Mouse (Mus musculus) lung, embryonic 16.5 days (tissue): ENCODE measurements around the gene Nek9. TPM values are rescaled to one million over a fixed set of nuclear protein-coding genes. Genes with fewer than 3 reads are reported as not detected.

Source experiments
- ATAC-seq: fragments of 200-750 bp; cut with Nextera tagmentation; 2 replicates; pipeline ENCODE4 v1.8.0; 2017; ENCODE audit warnings: low read depth, mild to moderate bottlenecking, moderate library complexity
- H3K27ac ChIP-seq: fragments of 300-500 bp; sonication (generic); 2 replicates; pipeline ENCODE4 v1.5.1; 2014; ENCODE audit warnings: mild to moderate bottlenecking, control low read depth, low read length
- H3K27me3 ChIP-seq: fragments of 300-500 bp; sonication (generic); 2 replicates; pipeline ENCODE4 v1.6.1; 2014; ENCODE audit warnings: low read depth, low read length, mixed read lengths; ENCODE audit not compliant: control insufficient read depth, insufficient read depth
- H3K36me3 ChIP-seq: fragments of 300-500 bp; sonication (generic); 2 replicates; pipeline ENCODE4 v1.6.1; 2014; ENCODE audit warnings: low read length; ENCODE audit not compliant: control insufficient read depth, insufficient read depth
- H3K4me1 ChIP-seq: fragments of 300-500 bp; sonication (generic); replicated peaks from 2 replicates; pipeline ENCODE4 v1.6.1; 2014; ENCODE audit warnings: low read length, mixed read lengths; ENCODE audit not compliant: control insufficient read depth, insufficient read depth
- H3K4me2 ChIP-seq: fragments of 300-500 bp; sonication (generic); 2 replicates; pipeline ENCODE4 v1.6.1; 2014; ENCODE audit warnings: low read depth, low read length, control low read depth
- H3K4me3 ChIP-seq: fragments of 300-500 bp; sonication (generic); 2 replicates; pipeline ENCODE4 v1.5.1; 2014; ENCODE audit warnings: mild to moderate bottlenecking, low read length, control low read depth
- H3K9ac ChIP-seq: fragments of 300-500 bp; sonication (generic); 2 replicates; pipeline ENCODE4 v1.6.1; 2014; ENCODE audit warnings: low read length, control low read depth
- H3K9me3 ChIP-seq: fragments of 300-500 bp; sonication (generic); 2 replicates; pipeline ENCODE4 v1.6.1; 2016; ENCODE audit warnings: low read length; ENCODE audit not compliant: control insufficient read depth
- WGBS: fragments of 180-500 bp; shearing (Covaris S2); extraction: QIAGEN DNeasy Blood & Tissue Kit; methylation state at CpG from one replicate; pipeline ENCODE4 v1.1.7; 2014; 5-methylcytosine and 5-hydroxymethylcytosine counted together
- polyA plus RNA-seq: library from polyadenylated mRNA; unstranded; fragments of >200 nt; fragmentation: Nextera tagmentation; extraction: Ambion mirVana; gene quantifications from 2 replicates; pipeline ENCODE4 v1.2.1, GENCODE M21; 2015

Gene Nek9
- 20.7 and 20.9 TPM in 2 replicates for polyA plus RNA-seq

- peak within 1 kb of the TSS; percentile 99 for H3K9ac ChIP-seq
- peak; percentile 92 for ATAC-seq
- peak within 1 kb of the TSS; percentile 89 for H3K27ac ChIP-seq
- peaks cover 13% of the 10 kb centered on the region for H3K36me3 ChIP-seq
- H3K27me3 ChIP-seq, result no peaks in the 10 kb centered on the region
- WGBS, result under 1% methylated on average over 36 of the region's 36 CpGs
- H3K9me3 ChIP-seq, result no peaks in the 10 kb centered on the region
- peaks cover 15% of the 10 kb centered on the region; the same call in 1 of the 2 replicates for H3K4me1 ChIP-seq
- H3K4me3 ChIP-seq, result peak within 1 kb of the TSS; percentile 98
- peak within 1 kb of the TSS; percentile 73 for H3K4me2 ChIP-seq
These were observed at the start of gene Nek9 for GRCm38 (mm10) chr12:85339243-85339729. Nek9 (minus strand) TSS chr12:85339362.

GRCm38 (mm10) chr12:85385995-85386375 lies 46.8 kb upstream of the Nek9 start:
- Histone ChIP-seq H3K27me3 (no peaks in the 10 kb centered on the region; the same call in 1 of the 2 replicates), H3K36me3 (no peaks in the 10 kb centered on the region), H3K27ac (no peak overlapping the region), H3K4me1 (peaks cover 7% of the 10 kb centered on the region; the same call in 1 of the 2 replicates), H3K9ac (no peak overlapping the region), H3K9me3 (no peaks in the 10 kb centered on the region), H3K4me3 (no peak overlapping the region), H3K4me2 (no peak overlapping the region)
- no peak for ATAC-seq
- 41% methylated on average over 5 of the region's 5 CpGs for WGBS

- Histone ChIP-seq H3K4me1 (peaks cover 7% of the 10 kb centered on the region; the same call in 1 of the 2 replicates), H3K36me3 (no peaks in the 10 kb centered on the region), H3K9ac (no peak overlapping the region), H3K27me3 (no peaks in the 10 kb centered on the region; the same call in 1 of the 2 replicates), H3K27ac (no peak overlapping the region; the same call in 1 of the 2 replicates), H3K4me3 (no peak overlapping the region), H3K4me2 (no peak overlapping the region), H3K9me3 (no peaks in the 10 kb centered on the region)
- no peak for ATAC-seq
- 69% methylated on average over 10 of the region's 10 CpGs for WGBS
These were observed 46.3 kb upstream of the Nek9 start for GRCm38 (mm10) chr12:85385329-85385994.

DNA sequence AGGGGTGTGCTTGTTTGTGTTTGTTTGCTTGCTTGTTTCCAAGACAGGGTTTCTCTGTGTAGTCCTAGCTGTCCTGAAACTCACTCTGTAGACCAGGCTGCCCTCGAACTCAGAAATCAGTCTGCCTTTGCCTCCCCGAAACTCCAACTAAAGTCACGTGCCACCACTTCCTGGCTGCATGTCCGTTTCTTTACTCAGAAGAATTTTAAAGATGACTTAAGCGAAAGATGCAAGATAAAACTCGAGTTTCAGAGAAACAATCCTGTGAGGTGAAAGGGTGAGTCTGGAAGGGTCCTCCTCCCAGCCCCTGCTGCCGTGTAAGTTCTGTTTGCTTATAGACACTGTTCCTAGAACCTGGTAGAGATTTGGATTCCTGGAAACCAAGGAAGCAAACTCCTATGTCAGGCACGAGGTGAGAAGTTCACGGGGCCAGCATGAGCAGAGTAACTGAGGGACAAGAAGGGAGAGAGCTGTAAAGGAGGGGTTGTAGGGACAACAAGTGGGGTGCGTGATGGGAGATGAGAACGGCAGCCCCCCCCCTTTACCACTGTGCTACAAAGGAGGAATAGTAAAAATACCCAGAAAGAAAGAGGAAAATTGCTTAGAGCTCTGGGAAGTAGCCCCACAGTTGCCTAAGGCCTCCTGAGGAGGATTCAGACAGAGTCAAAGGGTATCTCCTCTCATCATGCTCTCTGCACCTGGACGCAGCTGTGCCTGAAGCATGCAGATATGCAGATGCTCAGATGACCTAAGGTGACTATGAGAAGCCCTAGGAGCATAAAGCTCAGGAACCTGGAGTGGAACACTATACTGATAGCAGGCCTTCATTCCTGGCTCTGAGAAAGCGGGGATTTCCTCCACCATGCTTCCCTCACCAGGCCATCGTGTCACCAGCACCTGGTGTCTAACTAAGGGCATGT lies 43.9 kb upstream of the Nek9 start:
- Histone ChIP-seq H3K36me3 (no peaks in the 10 kb centered on the region), H3K4me2 (no peak overlapping the region), H3K27ac (no peak overlapping the region), H3K27me3 (no peaks in the 10 kb centered on the region; the same call in 1 of the 2 replicates), H3K9me3 (no peaks in the 10 kb centered on the region), H3K4me3 (no peak overlapping the region), H3K4me1 (peaks cover 3% of the 10 kb centered on the region; the same call in 1 of the 2 replicates), H3K9ac (no peak overlapping the region)
- ATAC-seq, result no peak
- WGBS, result 51% methylated on average over 14 of the region's 14 CpGs

DNA sequence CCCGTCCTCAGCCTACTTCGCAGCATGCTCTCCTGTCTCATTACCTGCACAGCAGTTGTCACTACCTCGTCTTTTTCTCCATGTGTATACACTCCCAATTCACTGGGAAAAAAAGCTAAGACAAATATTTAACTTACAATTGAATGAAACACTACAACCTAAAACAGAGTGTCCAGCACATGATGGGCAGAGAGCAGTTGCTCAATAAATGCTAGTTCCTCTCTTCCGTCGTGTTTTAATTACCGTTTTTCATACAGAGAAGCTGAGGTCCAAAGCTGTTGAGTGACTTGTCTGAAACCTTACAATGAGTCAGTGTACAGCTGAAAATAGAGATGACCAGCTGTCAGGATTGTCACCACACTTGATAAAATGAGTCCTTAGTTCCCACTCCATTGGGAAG lies 42.4 kb upstream of the Nek9 start:
- no peak overlapping the region for H3K27ac ChIP-seq
- H3K9me3 ChIP-seq, result no peaks in the 10 kb centered on the region
- no peak for ATAC-seq
- peaks cover 3% of the 10 kb centered on the region; the same call in 1 of the 2 replicates for H3K4me1 ChIP-seq
- H3K4me3 ChIP-seq, result no peak overlapping the region
- no peak overlapping the region for H3K4me2 ChIP-seq
- H3K36me3 ChIP-seq, result no peaks in the 10 kb centered on the region
- no peak overlapping the region for H3K9ac ChIP-seq
- 56% methylated on average over 6 of the region's 6 CpGs for WGBS
- no peaks in the 10 kb centered on the region; the same call in 1 of the 2 replicates for H3K27me3 ChIP-seq

GRCm38 (mm10) chr12:85380942-85381341 lies 41.8 kb upstream of the Nek9 start:
- Histone ChIP-seq H3K9ac (no peak overlapping the region), H3K36me3 (no peaks in the 10 kb centered on the region), H3K4me3 (no peak overlapping the region), H3K27ac (no peak overlapping the region), H3K4me1 (peaks cover 3% of the 10 kb centered on the region; the same call in 1 of the 2 replicates), H3K4me2 (no peak overlapping the region), H3K9me3 (no peaks in the 10 kb centered on the region), H3K27me3 (no peaks in the 10 kb centered on the region; the same call in 1 of the 2 replicates)
- ATAC-seq, result no peak
- 80% methylated on average over 7 of the region's 7 CpGs for WGBS

GRCm38 (mm10) chr12:85380308-85380707 lies 41.1 kb upstream of the Nek9 start:
- no peak for ATAC-seq
- no peak overlapping the region for H3K9ac ChIP-seq
- H3K27me3 ChIP-seq, result no peaks in the 10 kb centered on the region
- H3K4me3 ChIP-seq, result no peak overlapping the region
- peaks cover 3% of the 10 kb centered on the region; the same call in 1 of the 2 replicates for H3K4me1 ChIP-seq
- no peaks in the 10 kb centered on the region for H3K36me3 ChIP-seq
- WGBS, result 50% methylated on average over 1 of the region's 1 CpGs
- H3K27ac ChIP-seq, result peak overlapping the region; percentile 43
- H3K4me2 ChIP-seq, result no peak overlapping the region
- no peaks in the 10 kb centered on the region for H3K9me3 ChIP-seq

DNA sequence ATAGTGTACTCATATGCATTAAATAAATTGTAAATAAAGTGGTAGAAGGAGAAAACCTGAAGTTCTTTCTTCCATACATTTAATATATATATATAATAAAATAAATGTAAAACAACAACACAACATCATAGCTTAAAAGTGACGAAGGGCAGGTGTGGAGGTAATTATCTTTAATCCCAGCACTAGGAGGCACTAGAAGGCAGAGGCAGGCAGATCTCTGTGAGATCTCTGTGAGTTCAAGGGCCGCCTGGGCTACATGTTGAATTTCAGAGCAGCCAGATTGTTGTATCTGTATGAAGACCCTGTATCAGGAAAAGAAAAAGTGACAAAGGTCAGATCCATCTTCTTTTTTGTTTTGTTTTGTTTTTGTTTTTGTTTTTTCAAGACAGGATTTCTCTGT lies 39.1 kb upstream of the Nek9 start:
- H3K36me3 ChIP-seq, result no peaks in the 10 kb centered on the region
- no peak for ATAC-seq
- no peak overlapping the region for H3K27ac ChIP-seq
- H3K4me3 ChIP-seq, result no peak overlapping the region
- no peaks in the 10 kb centered on the region for H3K27me3 ChIP-seq
- H3K4me1 ChIP-seq, result peaks cover 4% of the 10 kb centered on the region; the same call in 1 of the 2 replicates
- no peak overlapping the region for H3K4me2 ChIP-seq
- no peak overlapping the region for H3K9ac ChIP-seq
- 92% methylated on average over 2 of the region's 2 CpGs for WGBS
- no peaks in the 10 kb centered on the region for H3K9me3 ChIP-seq
